Mouse (Mus musculus) left cerebral cortex, postnatal 25 days (tissue): ENCODE measurements around the gene Lhpp. TPM values are rescaled to one million over a fixed set of nuclear protein-coding genes. Genes with fewer than 3 reads are reported as not detected.

Source experiments
- DNase-seq, 2 experiments: peaks; one replicate each; pipeline ENCODE4 v3.0.0; 2022; ENCODE audit warnings: low spot score in 2 of 2, mixed read lengths in 1 of 2
- intact Hi-C: fragments of 180-260 bp; cut with DNase I; formaldehyde crosslinking; loops from one replicate; pipeline ENCODE4 v1.15.1; 2025
- total RNA-seq, 2 experiments: library from RNA; stranded (reverse); gene quantifications; 2 replicates each; pipeline ENCODE4 v1.2.3; 2021

Lhpp gene
- total RNA-seq, 2 experiments from 2014 or later, result 15.3 to 19.2 TPM

DNA sequence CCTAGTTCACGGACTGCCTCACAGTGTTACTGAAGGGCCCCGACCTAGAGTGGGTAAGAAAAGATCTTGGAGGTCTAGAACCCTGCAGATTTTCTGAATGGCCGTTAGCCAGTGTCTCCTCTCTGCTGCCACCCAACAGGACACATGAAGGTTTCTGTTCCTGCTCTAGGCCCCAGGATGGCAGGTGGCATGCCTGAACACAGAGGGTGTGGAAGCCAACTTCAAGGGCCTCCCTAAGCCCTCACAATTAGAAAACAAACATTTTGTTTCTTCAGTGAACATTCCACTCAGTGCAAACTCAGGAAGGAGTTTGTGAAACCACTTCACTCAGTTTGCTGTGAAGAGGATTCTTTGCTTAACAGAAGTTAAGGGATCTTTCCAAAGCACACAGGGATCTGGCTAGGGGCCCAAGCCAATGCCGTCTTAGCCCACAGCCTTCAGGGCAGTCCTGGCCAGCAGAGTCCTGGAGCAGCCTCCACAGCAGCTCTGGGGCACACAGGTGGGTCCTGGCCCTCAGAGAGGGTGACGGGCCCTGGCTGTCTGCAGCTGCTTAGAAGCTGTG is 114.1 kb downstream of the Lhpp start:
- no peak for DNase-seq

DNA sequence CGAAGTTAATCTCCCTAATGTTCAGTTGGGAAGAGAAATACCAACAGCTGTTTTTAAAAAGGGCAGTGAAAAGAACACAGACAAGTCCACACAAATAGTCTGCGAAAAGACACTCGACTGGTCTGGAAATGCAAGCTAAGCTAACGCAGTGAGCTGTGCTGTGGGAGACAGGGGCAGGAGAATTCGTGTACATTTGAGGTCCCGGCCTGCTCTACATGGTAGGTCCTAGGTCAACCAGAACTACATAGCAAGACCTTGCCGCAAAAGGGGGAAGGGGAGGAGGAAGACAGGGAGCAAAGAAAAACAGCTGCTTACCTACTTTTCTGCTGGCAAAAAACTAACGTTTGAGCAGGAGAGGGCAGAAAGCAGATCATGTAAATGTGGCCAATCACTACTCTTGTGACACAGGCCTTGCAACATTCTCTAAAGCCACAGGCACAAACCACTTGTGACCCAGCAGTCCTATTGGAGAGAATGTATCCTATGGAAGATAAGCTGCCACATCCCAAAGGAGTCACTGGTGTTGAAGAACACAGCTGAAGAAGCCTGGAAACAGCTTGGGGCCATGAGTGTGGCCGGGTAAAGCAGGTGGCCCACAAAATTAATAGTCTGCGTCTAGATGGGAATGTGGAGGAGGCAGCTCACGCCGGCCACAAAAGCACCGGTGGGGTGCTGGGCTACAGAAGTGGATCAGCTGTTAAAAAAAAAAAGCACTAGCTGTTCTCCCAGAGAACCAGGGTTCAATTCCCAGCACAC is 115.8 kb downstream of the Lhpp start:
- intact Hi-C loops, result no loop called here
- DNase-seq, result no peak

More for the DNA sequence above, 114.1 kb downstream of the Lhpp start:
- intact Hi-C loops, result no loop called here

- intact Hi-C loops, result no loop called here
- no peak for DNase-seq
Measured at GRCm38 (mm10) chr7:132729093-132729831, 118.8 kb downstream of the Lhpp start.

DNA sequence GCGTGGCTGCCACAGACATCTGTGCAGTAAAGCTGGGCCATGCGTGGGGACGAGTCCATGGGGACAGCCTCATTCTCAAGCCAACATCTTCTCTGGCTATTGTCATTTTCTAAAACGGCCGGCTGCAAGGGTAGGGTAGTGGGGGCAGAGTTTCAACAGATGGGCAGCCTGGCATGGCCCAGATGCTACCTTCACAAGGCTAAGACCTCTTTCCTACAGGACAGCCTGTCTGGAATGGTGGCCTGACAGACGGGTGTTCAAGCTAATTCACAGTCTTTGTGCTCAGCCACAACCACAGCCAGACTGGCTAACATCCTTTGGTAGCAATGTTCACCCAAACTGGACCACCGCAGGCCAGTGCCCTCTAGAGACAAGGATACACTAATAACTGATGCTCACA is 120.1 kb downstream of the Lhpp start:
- no peak for DNase-seq
- intact Hi-C loops, result no loop called here

DNA sequence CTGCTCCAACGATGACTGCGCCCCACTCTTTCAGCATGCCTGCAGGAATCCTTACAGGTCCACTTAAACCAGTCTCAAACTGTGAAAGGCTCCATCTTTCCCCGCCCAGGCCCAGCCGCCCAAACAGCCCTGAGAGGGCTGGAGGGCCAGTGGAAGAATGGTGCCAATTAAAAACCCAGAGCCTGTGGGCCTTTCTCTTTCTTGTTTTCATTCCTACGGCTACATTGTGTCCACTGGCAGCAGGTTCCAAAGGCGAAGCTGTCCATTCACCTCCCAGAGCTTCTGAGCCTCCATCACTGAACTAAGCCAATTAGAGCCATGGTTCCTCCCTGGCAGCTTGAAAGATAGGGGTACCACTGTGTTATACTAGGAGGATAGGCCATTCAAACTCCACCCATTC is 121.1 kb downstream of the Lhpp start:
- intact Hi-C loops, result no loop called here
- no peak for DNase-seq

- intact Hi-C loops, result no loop called here
- no peak for DNase-seq
Measured at GRCm38 (mm10) chr7:132732136-132732789, 121.8 kb downstream of the Lhpp start.

- no peak for DNase-seq
- intact Hi-C loops, result no loop called here
Measured at GRCm38 (mm10) chr7:132733521-132733920, 123.1 kb downstream of the Lhpp start.

GRCm38 (mm10) chr7:132734222-132734621 is 123.8 kb downstream of the Lhpp start:
- intact Hi-C loops, result no loop called here
- no peak for DNase-seq

GRCm38 (mm10) chr7:132735145-132735544 is 124.7 kb downstream of the Lhpp start:
- no peak for DNase-seq
- intact Hi-C loops, result no loop called here

DNA sequence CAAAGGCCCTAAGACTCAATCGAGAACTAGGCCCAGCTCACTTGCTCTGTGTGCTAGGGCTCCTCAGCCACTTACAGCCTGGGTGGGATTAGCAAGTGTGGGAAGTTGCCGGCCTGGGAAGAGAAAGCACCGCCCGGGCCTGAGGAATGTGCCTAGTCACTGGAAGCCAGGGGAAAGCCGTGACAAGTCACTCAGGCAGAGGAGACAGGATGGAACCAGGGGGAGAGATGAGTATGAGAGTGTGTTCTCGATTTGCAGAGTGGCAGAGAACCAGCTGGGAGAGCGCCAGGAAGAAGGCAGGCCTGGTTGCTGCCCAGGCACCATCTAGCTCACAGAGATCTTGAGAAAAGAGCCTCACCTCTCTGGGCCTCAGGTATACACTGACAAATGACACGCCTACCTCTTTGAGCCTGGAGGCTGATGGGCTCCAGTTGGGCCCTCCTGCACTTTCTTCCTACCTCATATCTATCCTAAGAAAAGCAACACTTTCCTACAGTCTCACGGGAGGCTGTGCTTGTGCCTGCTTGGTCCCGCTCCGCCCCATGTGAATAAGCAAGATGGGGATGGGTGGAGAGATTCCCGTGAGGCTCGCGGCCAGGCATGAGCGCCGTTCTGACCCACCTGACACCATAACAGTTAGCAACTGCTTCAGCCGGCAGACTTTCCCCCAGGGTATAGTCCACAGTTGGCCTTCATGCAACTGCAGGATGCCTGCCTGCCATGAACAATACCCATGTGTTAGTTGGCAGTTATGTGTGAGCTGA is 125.8 kb downstream of the Lhpp start:
- DNase-seq, result peak in 1 of 2 experiments; percentile 81
- intact Hi-C loops, result no loop called here

- no peak for DNase-seq
- intact Hi-C loops, result no loop called here
Measured at GRCm38 (mm10) chr7:132738844-132739243, 128.4 kb downstream of the Lhpp start.

GRCm38 (mm10) chr7:132739829-132740228 is 129.4 kb downstream of the Lhpp start:
- DNase-seq, result no peak
- intact Hi-C loops, result no loop called here

DNA sequence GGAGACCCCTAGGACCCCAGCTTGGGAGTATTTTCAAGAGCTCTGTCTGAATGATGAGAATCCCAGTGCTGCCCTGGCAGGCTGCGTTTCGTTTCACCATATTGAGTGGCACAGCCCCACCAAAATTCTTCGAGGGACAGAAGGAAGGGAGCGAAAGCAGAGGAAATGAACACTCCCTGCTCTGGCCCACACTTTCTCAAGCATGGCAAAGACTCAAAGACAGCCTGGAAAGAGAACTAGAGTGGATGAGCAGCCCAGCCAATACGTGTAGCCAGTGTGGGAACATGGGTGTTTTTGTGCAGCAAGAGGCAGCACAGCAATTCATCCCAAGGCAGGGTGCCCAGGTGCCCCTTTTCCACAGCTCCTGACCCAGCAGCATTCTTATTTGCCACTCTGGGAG is 132.5 kb downstream of the Lhpp start:
- intact Hi-C loops, result no loop called here
- peak in 1 of 2 experiments; percentile 76 for DNase-seq

DNA sequence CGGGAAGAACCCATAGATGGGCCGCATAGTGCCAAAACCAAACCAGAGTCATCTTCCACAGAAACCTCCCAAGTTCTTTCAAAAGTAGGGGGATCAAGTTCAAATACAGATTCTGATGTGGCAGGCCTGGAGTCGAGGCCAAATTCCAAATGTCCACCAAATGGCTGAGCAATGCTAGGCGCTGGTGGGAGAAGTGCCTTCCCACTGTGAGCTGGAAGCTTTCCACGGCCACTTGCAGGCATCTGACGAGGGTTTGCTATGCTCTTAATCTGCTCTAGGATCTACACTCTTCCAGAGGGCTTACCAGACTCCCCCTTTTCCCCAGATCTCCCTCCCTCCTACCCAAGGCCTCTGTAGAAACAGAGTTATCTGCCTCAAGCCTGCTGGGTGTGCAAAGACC is 136.7 kb downstream of the Lhpp start:
- intact Hi-C loops, result no loop called here
- DNase-seq, result no peak

DNA sequence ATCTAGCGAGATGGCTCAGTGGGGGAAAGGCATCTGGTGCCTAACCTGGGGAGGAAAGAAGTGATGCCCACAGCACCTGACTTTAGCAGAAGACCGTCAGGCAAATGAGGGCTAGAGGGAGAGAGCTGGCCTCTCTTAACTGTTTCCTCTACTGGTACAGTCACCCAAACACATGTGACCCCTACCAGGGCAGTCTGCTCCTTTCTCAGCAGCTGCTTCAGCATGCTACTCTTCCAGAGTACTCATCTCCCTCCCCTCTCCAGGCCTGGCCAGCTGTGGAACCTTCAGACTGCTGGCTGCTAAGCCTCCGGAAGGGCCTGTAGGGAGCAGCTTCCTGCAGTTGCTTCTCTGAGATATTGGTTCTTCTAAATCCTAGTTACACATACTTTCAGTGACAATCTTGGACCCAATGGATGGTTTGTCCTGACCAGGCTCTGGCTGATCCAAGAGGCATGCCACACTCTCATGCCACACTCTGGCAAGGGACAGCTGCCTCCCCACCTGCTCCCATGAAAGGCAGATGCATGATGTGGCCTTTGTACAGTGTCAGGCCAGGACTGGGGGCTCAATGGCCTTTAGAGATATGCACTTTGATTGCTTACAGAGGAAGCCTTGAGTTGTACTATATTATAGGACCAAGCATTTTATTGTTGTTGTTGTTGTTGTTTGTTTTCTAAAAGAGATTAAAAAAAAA is 137.8 kb downstream of the Lhpp start:
- intact Hi-C loops, result no loop called here
- DNase-seq, result no peak

GRCm38 (mm10) chr7:132749504-132749903 is 139.1 kb downstream of the Lhpp start:
- no peak for DNase-seq
- intact Hi-C loops, result no loop called here

DNA sequence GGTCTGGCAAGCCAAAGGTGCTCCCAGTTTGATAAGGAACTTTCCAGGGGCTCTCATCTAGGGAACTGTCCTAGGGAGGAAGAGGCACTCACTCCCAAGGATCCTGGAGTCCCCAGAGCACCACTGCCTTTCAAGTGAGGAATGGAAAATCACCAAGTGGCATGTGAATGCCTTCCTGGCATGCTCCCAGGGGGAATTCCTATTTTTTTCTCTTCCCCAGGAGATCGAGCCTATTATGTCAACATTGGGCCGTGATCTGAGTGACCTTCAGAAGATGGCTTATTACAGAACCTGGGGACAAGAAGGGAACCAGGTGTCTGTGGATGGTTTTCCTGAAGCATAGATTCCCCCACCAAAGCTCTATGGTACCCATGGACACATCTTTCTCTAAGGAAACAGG is 141.3 kb downstream of the Lhpp start:
- intact Hi-C loops, result no loop called here
- DNase-seq, result no peak

DNA sequence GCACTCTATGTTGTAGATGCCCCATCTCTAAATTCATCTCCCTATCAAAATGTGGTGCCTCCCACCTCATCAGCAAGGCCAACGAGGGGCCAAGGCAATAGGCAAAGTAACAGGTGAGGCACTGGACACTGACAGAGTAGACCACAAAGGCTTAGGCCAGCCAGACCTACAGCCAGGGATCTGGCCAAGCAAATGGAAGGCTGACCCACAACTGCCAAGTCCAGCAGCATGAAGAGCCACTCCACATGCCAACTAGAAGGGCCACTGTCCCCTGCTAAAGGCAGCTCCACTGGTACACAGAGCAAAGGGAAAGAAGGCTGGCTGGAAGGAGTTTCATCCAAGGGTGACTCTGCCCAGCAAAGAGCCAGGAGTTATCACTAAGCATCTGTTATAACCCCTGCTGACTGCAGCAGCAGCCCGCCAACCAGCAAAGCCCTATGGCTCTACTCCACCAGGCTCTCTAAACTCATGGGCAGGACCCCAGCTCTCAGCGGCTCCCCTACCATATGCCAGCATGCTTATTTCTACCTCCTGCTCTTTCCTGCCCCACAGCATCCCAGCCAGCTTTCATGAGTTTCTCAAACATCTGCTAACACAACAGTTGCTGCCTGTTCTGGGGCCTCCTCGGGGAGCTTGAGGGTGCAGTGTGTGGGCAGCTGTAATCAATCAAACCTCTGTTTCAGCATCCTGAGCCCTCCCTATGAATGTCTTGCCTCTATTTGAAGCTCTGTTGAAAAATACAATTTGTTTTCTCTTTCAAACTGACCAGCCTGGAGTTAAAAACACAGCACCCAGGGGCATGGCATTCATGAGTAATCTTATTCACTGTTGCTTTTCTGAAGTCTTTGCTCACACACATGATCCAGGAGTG is 143.3 kb downstream of the Lhpp start:
- intact Hi-C loops, result no loop called here
- no peak for DNase-seq
